Mouse (Mus musculus) ovary, postnatal 36 days (tissue): ENCODE results near the gene Tmem14c.

Source experiments
- DNase-seq: peaks from one replicate; pipeline ENCODE4 v3.0.0; 2022; ENCODE audit warnings: low spot score, mixed read lengths

Tmem14c gene

DNA sequence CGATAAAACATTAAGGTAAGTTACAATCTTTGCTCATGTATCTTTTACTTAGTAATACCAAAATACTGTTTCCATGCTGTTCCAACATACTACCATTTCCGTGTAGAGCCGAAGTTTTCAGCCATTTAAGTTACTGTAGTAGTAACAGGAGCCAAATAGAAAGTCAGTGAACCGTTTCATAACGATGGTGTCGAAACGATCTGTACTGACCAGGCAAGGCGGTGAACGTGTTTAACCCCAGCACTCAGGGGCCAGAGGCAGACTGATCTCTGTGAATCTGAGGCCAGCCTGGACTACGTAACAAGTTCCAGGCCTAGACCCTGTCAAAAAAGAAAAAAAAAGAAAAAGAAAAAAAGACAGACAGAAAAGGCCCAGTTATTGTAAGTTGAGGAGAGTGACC is 7.8 kb upstream of the Tmem14c start:
- DNase-seq, result no peak

DNA sequence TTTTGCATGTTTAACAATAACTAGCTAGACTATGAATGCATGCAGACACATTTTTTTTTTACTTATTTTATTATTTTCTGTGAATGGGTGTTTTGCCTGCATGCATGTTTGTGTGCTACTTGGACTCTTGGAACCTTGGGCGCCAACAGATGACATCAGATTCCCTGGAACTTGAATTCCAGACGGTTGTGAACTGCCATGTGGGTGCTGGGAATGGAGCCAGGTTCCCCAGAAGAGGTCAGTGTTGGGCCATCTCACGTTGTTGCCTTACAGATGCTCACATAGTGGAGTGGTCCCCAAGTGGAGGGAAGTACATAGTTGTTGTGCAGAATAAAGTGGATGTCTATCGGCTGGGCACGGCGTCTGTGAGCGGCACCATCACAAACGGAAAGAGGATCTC is 7.1 kb upstream of the Tmem14c start:
- DNase-seq, result no peak

GRCm38 (mm10) chr13:41016797-41017405 is 809 bp downstream of the Tmem14c start:
- DNase-seq, result no peak

DNA sequence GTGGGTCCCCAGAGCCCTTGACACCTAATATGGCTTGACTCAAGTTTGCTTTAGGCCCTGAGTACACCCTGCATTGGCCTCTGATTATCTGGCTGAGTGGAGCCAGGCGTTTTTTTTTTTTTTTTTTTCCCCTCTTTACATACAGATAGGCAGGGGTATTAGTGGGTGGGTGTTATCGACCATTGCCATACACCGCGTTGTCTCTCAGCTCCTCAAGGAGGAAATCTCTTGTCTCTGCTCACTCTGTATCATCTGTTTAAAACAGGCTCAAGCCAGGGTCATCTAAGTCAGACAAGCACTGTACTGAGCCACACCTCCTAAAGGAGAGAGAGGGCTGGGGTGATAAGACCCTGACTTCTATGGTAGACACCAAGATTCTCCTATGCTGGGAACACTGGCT is 1.7 kb downstream of the Tmem14c start:
- DNase-seq, result no peak

GRCm38 (mm10) chr13:41018236-41018635 is 2.1 kb downstream of the Tmem14c start:
- no peak for DNase-seq

GRCm38 (mm10) chr13:41018756-41019591 is 2.9 kb downstream of the Tmem14c start:
- DNase-seq, result no peak

GRCm38 (mm10) chr13:41020494-41020893 is 4.4 kb downstream of the Tmem14c start:
- DNase-seq, result no peak

DNA sequence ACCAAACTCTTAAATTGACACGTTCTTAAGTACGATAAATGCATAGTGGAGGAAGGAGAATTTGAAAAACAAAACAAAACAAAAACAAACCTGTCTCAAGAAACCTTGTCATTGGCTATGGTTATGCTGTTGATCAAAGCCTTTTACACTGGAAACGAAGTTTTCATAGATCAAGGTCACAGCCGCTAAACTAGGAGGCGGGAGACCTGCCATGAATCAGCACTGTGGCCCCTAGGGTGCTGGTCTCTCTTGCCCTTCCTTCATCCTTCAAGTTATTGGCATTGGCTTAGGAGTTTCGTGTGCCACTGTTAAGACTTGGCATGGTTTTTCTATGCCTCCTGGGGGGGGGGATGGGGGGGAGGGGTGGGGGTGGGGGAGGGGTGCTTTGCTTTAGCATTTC is 5.5 kb downstream of the Tmem14c start:
- no peak for DNase-seq

GRCm38 (mm10) chr13:41022099-41022498 is 6.0 kb downstream of the Tmem14c start:
- no peak for DNase-seq

- no peak for DNase-seq
Measured at GRCm38 (mm10) chr13:41030098-41030497, 14.0 kb downstream of the Tmem14c start.

- DNase-seq, result no peak
Measured at GRCm38 (mm10) chr13:41042511-41042910, 26.4 kb downstream of the Tmem14c start.

- DNase-seq, result no peak
Measured at GRCm38 (mm10) chr13:41045901-41046300, 29.8 kb downstream of the Tmem14c start.

- DNase-seq, result no peak
Measured at GRCm38 (mm10) chr13:41047280-41047679, 31.2 kb downstream of the Tmem14c start.

GRCm38 (mm10) chr13:41051965-41052364 is 35.9 kb downstream of the Tmem14c start:
- no peak for DNase-seq

DNA sequence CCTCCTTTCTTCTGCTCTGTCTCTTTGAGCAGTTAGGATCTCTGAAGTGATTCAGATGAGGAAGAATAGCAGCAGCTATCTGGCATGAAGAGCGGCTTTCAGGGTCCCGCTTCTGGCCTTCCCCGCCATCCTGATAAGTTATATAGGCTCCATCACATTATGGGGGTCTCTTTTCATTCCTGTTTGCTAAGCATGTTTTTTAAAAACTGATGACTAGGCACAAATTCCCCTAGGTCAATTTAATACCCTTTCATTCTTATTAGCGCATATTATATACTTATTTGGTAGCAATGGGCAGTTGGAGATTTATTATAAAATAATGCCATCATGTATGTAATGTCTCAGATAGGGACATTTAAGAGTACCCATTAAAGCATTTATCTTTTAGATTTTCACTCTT is 51.5 kb downstream of the Tmem14c start:
- DNase-seq, result no peak

GRCm38 (mm10) chr13:41071617-41072016 is 55.5 kb downstream of the Tmem14c start:
- DNase-seq, result no peak
